Mouse (Mus musculus) spleen, adult 2 months (tissue): Measurements from ENCODE around the gene Znhit3. TPM values are rescaled to one million over a fixed set of nuclear protein-coding genes. Genes with fewer than 3 reads are reported as not detected.

Experiments
- DNase-seq, 2 experiments: peaks; one replicate each; pipeline versions ENCODE4 v3.0.0 to v3.0.0-alpha.2; 2012 to 2021; ENCODE audit warnings: low spot score in 2 of 2, low read depth in 1 of 2
- H3K27ac ChIP-seq: fragments of 200-500 bp; 2 replicates; pipeline ENCODE4 v1.5.1; 2012; ENCODE audit warnings: low read length, inconsistent platforms; ENCODE audit not compliant: insufficient read depth
- H3K27me3 ChIP-seq: fragments of 200-500 bp; 2 replicates; pipeline ENCODE4 v1.6.1; 2012; ENCODE audit warnings: mild to moderate bottlenecking, moderate library complexity, low read length, inconsistent platforms; ENCODE audit not compliant: control insufficient read depth, insufficient read depth
- H3K36me3 ChIP-seq: fragments of 200-500 bp; 2 replicates; pipeline ENCODE4 v1.6.1; 2012; ENCODE audit warnings: mild to moderate bottlenecking, low read length, inconsistent platforms; ENCODE audit not compliant: control insufficient read depth, insufficient read depth
- H3K4me1 ChIP-seq: fragments of 200-500 bp; 2 replicates; pipeline ENCODE4 v1.6.1; 2011; ENCODE audit warnings: inconsistent platforms; ENCODE audit not compliant: control insufficient read depth, insufficient read depth, insufficient read length
- H3K4me3 ChIP-seq: fragments of 200-500 bp; 2 replicates; pipeline ENCODE4 v1.5.1; 2011; ENCODE audit warnings: mild to moderate bottlenecking, inconsistent platforms; ENCODE audit not compliant: insufficient read depth, insufficient read length; ENCODE audit errors: extremely low read depth
- CTCF ChIP-seq: fragments of 200-500 bp; IDR thresholded peaks from 2 replicates; pipeline ENCODE4 v1.5.1; 2011; ENCODE audit warnings: mild to moderate bottlenecking, inconsistent platforms; ENCODE audit not compliant: insufficient read depth, insufficient read length, insufficient replicate concordance; ENCODE audit errors: extremely low read depth
- POLR2A ChIP-seq: fragments of 200-500 bp; IDR thresholded peaks from 2 replicates; pipeline ENCODE4 v1.6.1; 2011; ENCODE audit warnings: low read depth, low read length, inconsistent platforms
- WGBS: fragments of 180-500 bp; shearing (Covaris S2); methylation state at CpG from one replicate; pipeline ENCODE4 v1.1.7; 2018; 5-methylcytosine and 5-hydroxymethylcytosine counted together
- polyA plus RNA-seq: library from polyadenylated mRNA; depleted of rRNA; stranded (reverse); fragments of >200 nt; gene quantifications from 2 replicates; pipeline ENCODE4 v1.2.3, GENCODE M21; 2012; rRNA removed

Znhit3 gene
- polyA plus RNA-seq, 1 experiment = 5.4 TPM

GRCm38 (mm10) chr11:84869537-84870232 is 46.5 kb downstream of the Znhit3 start:
- peak overlapping the region; percentile 81 for H3K4me3 ChIP-seq
- peak overlapping the region; percentile 95 for H3K27ac ChIP-seq
- peaks cover 1% of the 10 kb centered on the region; the same call in 1 of the 2 replicates for H3K36me3 ChIP-seq
- WGBS = under 1% methylated on average over 50 of the region's 61 CpGs
- no peaks in the 10 kb centered on the region for H3K27me3 ChIP-seq
- no peak for TF ChIP-seq POLR2A
- peak; percentile 87 to 88 for DNase-seq
- H3K4me1 ChIP-seq = peaks cover 7% of the 10 kb centered on the region; the same call in 1 of the 2 replicates

GRCm38 (mm10) chr11:84868786-84869259 is 47.3 kb downstream of the Znhit3 start:
- H3K4me1 ChIP-seq = peaks cover 7% of the 10 kb centered on the region; the same call in 1 of the 2 replicates
- H3K27ac ChIP-seq = peak overlapping the region; percentile 95
- TF ChIP-seq POLR2A (no peak), CTCF (no peak)
- H3K36me3 ChIP-seq = peaks cover 3% of the 10 kb centered on the region
- peak overlapping the region; percentile 81 for H3K4me3 ChIP-seq
- no peaks in the 10 kb centered on the region for H3K27me3 ChIP-seq
- 2% methylated on average over 7 of the region's 7 CpGs for WGBS
- DNase-seq = peak in 1 of 2 experiments; percentile 5

- Histone ChIP-seq H3K4me3 (no peak overlapping the region), H3K27me3 (no peaks in the 10 kb centered on the region), H3K4me1 (peaks cover 7% of the 10 kb centered on the region; the same call in 1 of the 2 replicates), H3K36me3 (peaks cover 4% of the 10 kb centered on the region), H3K27ac (no peak overlapping the region)
- no peak for TF ChIP-seq CTCF
- no peak for TF ChIP-seq POLR2A
- WGBS = 79% methylated on average over 2 of the region's 2 CpGs
- DNase-seq = no peak
Observed at GRCm38 (mm10) chr11:84867586-84867985, 48.6 kb downstream of the Znhit3 start.

- H3K4me3 ChIP-seq = no peak overlapping the region
- peaks cover 11% of the 10 kb centered on the region for H3K36me3 ChIP-seq
- no peak for DNase-seq
- no peak overlapping the region for H3K27ac ChIP-seq
- 68% methylated on average over 2 of the region's 2 CpGs for WGBS
- H3K4me1 ChIP-seq = peaks cover 5% of the 10 kb centered on the region; the same call in 1 of the 2 replicates
- TF ChIP-seq CTCF = no peak
- no peak for TF ChIP-seq POLR2A
- H3K27me3 ChIP-seq = no peaks in the 10 kb centered on the region
Observed at GRCm38 (mm10) chr11:84865268-84865667, 50.9 kb downstream of the Znhit3 start.

Other genes with a start within 250 kb of the Znhit3 start
- gene Mrm1, start 96.9 kb downstream of the Znhit3 start, polyA plus RNA-seq = 18.9 and 19.4 TPM in 2 replicates
- 88.9 and 126 TPM in 2 replicates for gene Dhrs11, start 87.4 kb downstream of the Znhit3 start, polyA plus RNA-seq
- 25.4 and 34.1 TPM in 2 replicates for gene Ggnbp2, start 45.5 kb downstream of the Znhit3 start, polyA plus RNA-seq
- gene Myo19, start 36.2 kb downstream of the Znhit3 start, polyA plus RNA-seq = 5.3 and 5.5 TPM in 2 replicates
- gene Pigw, start 36.1 kb downstream of the Znhit3 start, polyA plus RNA-seq = 2.2 and 2.4 TPM in 2 replicates
- gene Car4, start 41.4 kb upstream of the Znhit3 start, polyA plus RNA-seq = 0.06 and 0.13 TPM in 2 replicates
- 2.9 and 5.4 TPM in 2 replicates for gene Usp32, start 223.8 kb upstream of the Znhit3 start, polyA plus RNA-seq